Mouse (Mus musculus): ENCODE data around the gene Sult2a2. TPM values are rescaled to one million over a fixed set of nuclear protein-coding genes. Genes with fewer than 3 reads are reported as not detected.
"Not testable (repeated sequence)": the region's sequence is repeated elsewhere in the genome, so short reads cannot be mapped to it uniquely, and the experiment has no call there.

Sult2a2 gene
- not detected in 2 replicates for polyA plus RNA-seq (2015; fragmentation: Nextera tagmentation; extraction: Ambion mirVana)

DNA sequence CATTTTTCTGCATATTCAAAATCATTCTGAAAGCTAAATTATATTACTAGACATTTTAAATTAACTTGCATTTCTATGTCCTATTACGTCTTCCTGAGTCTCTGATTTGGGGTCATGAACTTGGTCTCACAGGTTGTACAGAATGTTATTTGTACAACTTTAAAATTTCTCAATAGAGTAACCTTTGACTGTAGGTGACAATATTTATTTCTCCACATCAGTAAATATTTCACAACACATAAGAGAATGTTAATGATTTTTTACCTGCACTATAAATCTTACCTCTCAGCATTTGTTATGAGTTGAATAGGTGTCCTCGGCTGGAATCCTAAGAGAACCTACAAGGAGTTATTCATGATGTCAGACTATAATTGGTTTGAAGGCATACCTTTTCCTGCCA is at the start of gene Sult2a2:
TSS of gene Sult2a2 (plus strand) at position 301 of the 400 bp plus-strand sequence.
- not testable (repeated sequence) for H3K9me3 ChIP-seq; H3K9ac ChIP-seq; H3K27me3 ChIP-seq (replicated peaks); H3K4me2 ChIP-seq; ATAC-seq (replicated peaks); H3K4me1 ChIP-seq; H3K4me3 ChIP-seq; H3K36me3 ChIP-seq (replicated peaks); H3K27ac ChIP-seq
- 85% methylated on average over 2 of the region's 2 CpGs for WGBS

DNA sequence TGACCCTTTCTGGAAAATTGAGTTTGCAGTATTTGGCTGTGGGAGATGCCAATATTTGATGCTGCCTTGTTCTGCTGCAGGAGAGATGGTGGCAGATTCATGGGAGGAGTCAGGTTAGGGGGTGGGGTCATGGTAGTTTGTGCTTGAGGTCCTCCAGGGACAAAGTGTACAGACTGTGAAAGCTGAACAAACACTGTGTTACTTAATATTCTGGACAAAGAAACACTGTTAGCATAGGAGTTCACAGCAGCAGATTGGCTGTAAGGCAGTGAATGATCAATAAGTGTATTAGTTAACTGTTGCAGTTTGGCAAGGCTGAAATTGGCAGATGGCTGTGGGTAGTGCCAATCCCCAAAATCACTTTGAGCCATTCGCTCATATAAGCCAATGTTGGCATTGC is 80.6 kb downstream of the Sult2a2 start:
- WGBS: 77% methylated on average over 1 of the region's 1 CpGs
- no peak overlapping the region for H3K4me3 ChIP-seq
- no peak overlapping the region for H3K9ac ChIP-seq
- ATAC-seq (replicated peaks): no peak
- H3K4me1 ChIP-seq: no peaks in the 10 kb centered on the region
- H3K9me3 ChIP-seq: peaks cover 9% of the 10 kb centered on the region; the same call in 1 of the 2 replicates
- no peaks in the 10 kb centered on the region for H3K36me3 ChIP-seq (replicated peaks)
- no peak overlapping the region for H3K4me2 ChIP-seq
- no peak overlapping the region for H3K27ac ChIP-seq
- no peaks in the 10 kb centered on the region for H3K27me3 ChIP-seq (replicated peaks)

Other genes with a start within 250 kb of the Sult2a2 start
- not detected in 2 replicates for gene Bsph2, start 162.4 kb upstream of the Sult2a2 start, polyA plus RNA-seq (2015; fragmentation: Nextera tagmentation; extraction: Ambion mirVana)
- gene Sult2a5, start 109.5 kb upstream of the Sult2a2 start, polyA plus RNA-seq (2015; fragmentation: Nextera tagmentation; extraction: Ambion mirVana): not detected in 2 replicates
- gene Sult2a1, start 103.9 kb downstream of the Sult2a2 start, polyA plus RNA-seq (2015; fragmentation: Nextera tagmentation; extraction: Ambion mirVana): not detected in 2 replicates